In genomic region chr13:113355022-113355421, GRCm38 (mm10) we compare ENCODE assay signal across 10 mouse cellular contexts.
DNase-seq lines count a peak whose midpoint lies in the region; ATAC-seq lines count a peak whose summit lies in the region.
"Had no signal": no experiment of that assay in that cellular context is flagged by ENCODE, and none has a peak within 500 bp of the region (broad histone marks: within the 10 kb centered on the region; RNA-seq: fewer than 3 reads in every experiment).

No protein-coding gene starts in this region.

- no peak overlapping the region for H3K4me3 ChIP-seq in forebrain, embryonic 11.5 days (ENCODE audit: low read depth, low read length)
- no peak overlapping the region for H3K4me3 ChIP-seq in forebrain, embryonic 12.5 days (replicated peaks)
- H3K4me3 ChIP-seq in midbrain, embryonic 11.5 days (ENCODE audit: low read depth, low read length) = no peak overlapping the region
- H3K4me3 ChIP-seq in liver, embryonic 11.5 days (ENCODE audit: low read depth, low read length) = no peak overlapping the region
- H3K4me3 ChIP-seq: liver, embryonic 13.5 days had no signal

- no peak overlapping the region for H3K9ac ChIP-seq in forebrain, embryonic 11.5 days (ENCODE audit: low read length)
- no peak overlapping the region for H3K9ac ChIP-seq in forebrain, embryonic 12.5 days
- H3K9ac ChIP-seq in midbrain, embryonic 11.5 days (ENCODE audit: low read length) = no peak overlapping the region
- H3K9ac ChIP-seq in liver, embryonic 11.5 days (ENCODE audit: low read depth, low read length) = no peak overlapping the region
- H3K9ac ChIP-seq: liver, embryonic 13.5 days had no signal

- no peak overlapping the region for H3K27ac ChIP-seq in forebrain, embryonic 11.5 days (ENCODE audit: low read depth, low read length)
- H3K27ac ChIP-seq in forebrain, embryonic 12.5 days = no peak overlapping the region
- no peak overlapping the region for H3K27ac ChIP-seq in midbrain, embryonic 11.5 days (ENCODE audit: low read depth, low read length)
- H3K27ac ChIP-seq in liver, embryonic 11.5 days (ENCODE audit: low read depth, low read length) = no peak overlapping the region
- H3K27ac ChIP-seq: liver, embryonic 13.5 days had no signal

- no peak overlapping the region for H3K4me2 ChIP-seq in forebrain, embryonic 11.5 days (ENCODE audit: low read depth, low read length, severe bottlenecking)
- H3K4me2 ChIP-seq in forebrain, embryonic 12.5 days = no peak overlapping the region
- no peak overlapping the region for H3K4me2 ChIP-seq in midbrain, embryonic 11.5 days
- no peak overlapping the region for H3K4me2 ChIP-seq in liver, embryonic 11.5 days
- H3K4me2 ChIP-seq: liver, embryonic 13.5 days had no signal

- 15% methylated on average over 4 of the region's 4 CpGs for WGBS in forebrain, embryonic 11.5 days
- WGBS in forebrain, embryonic 12.5 days = 5% methylated on average over 4 of the region's 4 CpGs
- 4% methylated on average over 4 of the region's 4 CpGs for WGBS in midbrain, embryonic 11.5 days
- 53% methylated on average over 4 of the region's 4 CpGs for WGBS in liver, embryonic 11.5 days

- H3K27me3 ChIP-seq in forebrain, embryonic 11.5 days (ENCODE audit: control insufficient read depth, insufficient read depth, low read length) = no peaks in the 10 kb centered on the region
- no peaks in the 10 kb centered on the region for H3K27me3 ChIP-seq in forebrain, embryonic 12.5 days
- H3K27me3 ChIP-seq in midbrain, embryonic 11.5 days (ENCODE audit: control insufficient read depth, insufficient read depth, low read length) = peaks cover 2% of the 10 kb centered on the region; the same call in 1 of the 2 replicates
- H3K27me3 ChIP-seq in liver, embryonic 11.5 days (replicated peaks; ENCODE audit: control insufficient read depth, insufficient read depth, low read length) = no peaks in the 10 kb centered on the region
- H3K27me3 ChIP-seq: liver, embryonic 13.5 days had no signal

- no peak for DNase-seq in forebrain, embryonic 11.5 days (ENCODE audit: low spot score)
- DNase-seq in MN1 (ENCODE audit: low spot score) = peak; percentile 62
- peak; percentile 26 to 33 for DNase-seq in gastrocnemius, postnatal 36 days
- no peak for DNase-seq in midbrain, embryonic 11.5 days (ENCODE audit: low spot score, missing footprints)
- DNase-seq in liver, embryonic 11.5 days (ENCODE audit: low spot score) = no peak
- no peak for DNase-seq in layer of hippocampus, postnatal 14 days (ENCODE audit: low spot score in 2 of 2)
- DNase-seq: kidney, postnatal 4 days; liver, embryonic 13.5 days had no signal

- intact Hi-C loops in gastrocnemius, postnatal 36 days (cut with DNase I) = no loop called here

- peaks cover 3% of the 10 kb centered on the region; the same call in 1 of the 2 replicates for H3K4me1 ChIP-seq in forebrain, embryonic 11.5 days (replicated peaks; ENCODE audit: control insufficient read depth, insufficient read depth, low read length)
- peaks cover 17% of the 10 kb centered on the region for H3K4me1 ChIP-seq in forebrain, embryonic 12.5 days
- H3K4me1 ChIP-seq in midbrain, embryonic 11.5 days (ENCODE audit: control insufficient read depth, insufficient read depth, low read length) = peaks cover 6% of the 10 kb centered on the region
- no peaks in the 10 kb centered on the region for H3K4me1 ChIP-seq in liver, embryonic 11.5 days (replicated peaks; ENCODE audit: control insufficient read depth, insufficient read depth, low read length)
- H3K4me1 ChIP-seq: liver, embryonic 13.5 days had no signal

- H3K36me3 ChIP-seq in forebrain, embryonic 11.5 days (ENCODE audit: control insufficient read depth, insufficient read depth, low read length) = no peaks in the 10 kb centered on the region
- H3K36me3 ChIP-seq in forebrain, embryonic 12.5 days (replicated peaks) = no peaks in the 10 kb centered on the region
- no peaks in the 10 kb centered on the region for H3K36me3 ChIP-seq in midbrain, embryonic 11.5 days (ENCODE audit: control insufficient read depth, insufficient read depth, low read length)
- H3K36me3 ChIP-seq in liver, embryonic 11.5 days (ENCODE audit: control insufficient read depth, insufficient read depth, low read length) = no peaks in the 10 kb centered on the region
- H3K36me3 ChIP-seq: liver, embryonic 13.5 days had no signal

- ATAC-seq in forebrain, embryonic 11.5 days (replicated peaks; ENCODE audit: low FRiP score) = 0 out of 2 replicates have a peak, but pooled peaks have one; percentile 35
- ATAC-seq in forebrain, embryonic 12.5 days (ENCODE audit: low FRiP score) = no peak
- peak; percentile 31; the same call in 1 of the 2 replicates for ATAC-seq in midbrain, embryonic 11.5 days (ENCODE audit: low FRiP score)
- no peak for ATAC-seq in liver, embryonic 11.5 days (replicated peaks; ENCODE audit: low FRiP score)
- no peak for ATAC-seq in erythroid progenitor cell, adult 5-6 weeks (replicated peaks; ENCODE audit: low FRiP score, poor library complexity, severe bottlenecking)

- H3K9me3 ChIP-seq in forebrain, embryonic 11.5 days (ENCODE audit: control insufficient read depth, low read length) = no peaks in the 10 kb centered on the region
- no peaks in the 10 kb centered on the region for H3K9me3 ChIP-seq in forebrain, embryonic 12.5 days
- no peaks in the 10 kb centered on the region for H3K9me3 ChIP-seq in midbrain, embryonic 11.5 days (ENCODE audit: control insufficient read depth, low read length)
- no peaks in the 10 kb centered on the region for H3K9me3 ChIP-seq in liver, embryonic 11.5 days (ENCODE audit: control insufficient read depth, low read length)
- H3K9me3 ChIP-seq: liver, embryonic 13.5 days had no signal

Comparison
In these comparisons a context has a peak if more than half of its experiments do, and no peak if none do; other contexts are left out.
1. ATAC-seq: peak in forebrain, embryonic 11.5 days (single experiment) and midbrain, embryonic 11.5 days (single experiment); none in forebrain, embryonic 12.5 days (single experiment), liver, embryonic 11.5 days (single experiment) and erythroid progenitor cell, adult 5-6 weeks (single experiment).
2. DNase-seq: peak in MN1 (single experiment) and gastrocnemius, postnatal 36 days (2 of 2); none in forebrain, embryonic 11.5 days (single experiment), midbrain, embryonic 11.5 days (single experiment), liver, embryonic 11.5 days (single experiment) and layer of hippocampus, postnatal 14 days (0 of 2).